Mouse (Mus musculus) gastrocnemius, adult 8-10 months (tissue): Measurements from ENCODE around the gene Oas1e. TPM values are rescaled to one million over a fixed set of nuclear protein-coding genes. Genes with fewer than 3 reads are reported as not detected.
A peak's percentile ranks its signal among the peaks of the same experiment; 100 is the strongest.
"Not testable (repeated sequence)": the region's sequence is repeated elsewhere in the genome, so short reads cannot be mapped to it uniquely, and the experiment has no call there.

Experiments
- DNase-seq, 2 experiments: peaks; one replicate each; pipeline ENCODE4 v3.0.0; 2022; ENCODE audit warnings: low spot score in 2 of 2
- total RNA-seq, 4 experiments: library from RNA; stranded (reverse); gene quantifications; 2 replicates each; pipeline ENCODE4 v1.2.4; 2022

Oas1e gene
- total RNA-seq: not detected

GRCm38 (mm10) chr5:120795480-120796034, at the start of gene Oas1e:
Gene Oas1e, minus strand, starts transcription at chr5:120795530.
- not testable (repeated sequence) for DNase-seq

GRCm38 (mm10) chr5:120844713-120845112, 49.4 kb upstream of the Oas1e start:
- DNase-seq: no peak

GRCm38 (mm10) chr5:120836731-120837585, 41.6 kb upstream of the Oas1e start:
- no peak for DNase-seq

- DNase-seq: no peak
Measured at GRCm38 (mm10) chr5:120833335-120834280, 38.3 kb upstream of the Oas1e start.

GRCm38 (mm10) chr5:120831031-120831430, 35.7 kb upstream of the Oas1e start:
- DNase-seq: no peak

GRCm38 (mm10) chr5:120818999-120819398, 23.7 kb upstream of the Oas1e start:
- DNase-seq: no peak

- no peak for DNase-seq
Measured at GRCm38 (mm10) chr5:120815949-120816348, 20.6 kb upstream of the Oas1e start.

GRCm38 (mm10) chr5:120813023-120813422, 17.7 kb upstream of the Oas1e start:
- no peak for DNase-seq

GRCm38 (mm10) chr5:120811951-120812819, 16.9 kb upstream of the Oas1e start, which contains the start of gene Oas1c:
Gene Oas1c, minus strand, starts transcription at chr5:120812514.
- DNase-seq: peak; percentile 65 to 67

- DNase-seq: no peak
Measured at GRCm38 (mm10) chr5:120809171-120809570, 13.8 kb upstream of the Oas1e start.

GRCm38 (mm10) chr5:120806458-120806857, 11.1 kb upstream of the Oas1e start:
- DNase-seq: no peak

GRCm38 (mm10) chr5:120803596-120803995, 8.3 kb upstream of the Oas1e start:
- DNase-seq: no peak

GRCm38 (mm10) chr5:120798943-120799342, 3.6 kb upstream of the Oas1e start:
- DNase-seq: not testable (repeated sequence)

GRCm38 (mm10) chr5:120798147-120798546, 2.8 kb upstream of the Oas1e start:
- DNase-seq: not testable (repeated sequence)

GRCm38 (mm10) chr5:120793043-120793442, 2.3 kb downstream of the Oas1e start:
- DNase-seq: peak; percentile 10 to 18

- no peak for DNase-seq
Measured at GRCm38 (mm10) chr5:120787042-120787441, 8.3 kb downstream of the Oas1e start.

- no peak for DNase-seq
Measured at GRCm38 (mm10) chr5:120782446-120782845, 12.9 kb downstream of the Oas1e start.

GRCm38 (mm10) chr5:120781646-120782045, 13.7 kb downstream of the Oas1e start:
- DNase-seq: no peak

- DNase-seq: no peak
Measured at GRCm38 (mm10) chr5:120779922-120780321, 15.4 kb downstream of the Oas1e start.

- no peak for DNase-seq
Measured at GRCm38 (mm10) chr5:120778941-120779340, 16.4 kb downstream of the Oas1e start.

- DNase-seq: no peak
Measured at GRCm38 (mm10) chr5:120777478-120777877, 17.9 kb downstream of the Oas1e start, which contains the start of gene Oas3. Gene Oas3, minus strand, starts transcription at chr5:120777661.
